Mouse (Mus musculus) small intestine, adult 2 months (tissue): ENCODE measurements at regions not wholly inside any gene's neighbourhood (a gene's known extent, or its start where the extent isn't known, plus 50 kb on each side); places are given as distances from the start of the nearest gene placed in this dataset.

ENCODE experiments used
- H3K27ac ChIP-seq: fragments of 200-500 bp; 2 replicates; pipeline ENCODE4 v1.5.1; 2012; ENCODE audit warnings: low read depth, low read length, control low read depth, inconsistent platforms; ENCODE audit not compliant: insufficient read depth
- H3K27me3 ChIP-seq: fragments of 200-500 bp; 2 replicates; pipeline ENCODE4 v1.6.1; 2012; ENCODE audit warnings: mild to moderate bottlenecking, moderate library complexity, low read length, inconsistent platforms; ENCODE audit not compliant: control insufficient read depth, insufficient read depth
- H3K36me3 ChIP-seq: fragments of 200-500 bp; 2 replicates; pipeline ENCODE4 v1.6.1; 2012; ENCODE audit warnings: mild to moderate bottlenecking, low read length, control low read depth, inconsistent platforms; ENCODE audit not compliant: control insufficient read depth, insufficient read depth
- H3K4me1 ChIP-seq: fragments of 200-500 bp; 2 replicates; pipeline ENCODE4 v1.6.1; 2012; ENCODE audit warnings: low read length, inconsistent platforms, mixed read lengths; ENCODE audit not compliant: control insufficient read depth, insufficient read depth, insufficient read length
- H3K4me3 ChIP-seq: fragments of 200-500 bp; 2 replicates; pipeline ENCODE4 v1.5.1; 2012; ENCODE audit warnings: low read depth, mild to moderate bottlenecking, control low read depth, inconsistent platforms, low read length, moderate library complexity
- CTCF ChIP-seq: fragments of 200-500 bp; IDR thresholded peaks from 2 replicates; pipeline ENCODE4 v1.5.1; 2012; ENCODE audit warnings: low read depth, mild to moderate bottlenecking, control low read depth, inconsistent platforms, low read length, moderate library complexity, mixed read lengths; ENCODE audit not compliant: insufficient replicate concordance, insufficient read length; ENCODE audit errors: extremely low read depth
- POLR2A ChIP-seq: fragments of 200-500 bp; IDR thresholded peaks from 2 replicates; pipeline ENCODE4 v1.6.1; 2012; ENCODE audit warnings: low read depth, mild to moderate bottlenecking, control low read depth, inconsistent platforms, low read length, moderate library complexity
- WGBS: fragments of 180-500 bp; shearing (Covaris S2); methylation state at CpG from one replicate; pipeline ENCODE4 v1.1.7; 2018; 5-methylcytosine and 5-hydroxymethylcytosine counted together

DNA sequence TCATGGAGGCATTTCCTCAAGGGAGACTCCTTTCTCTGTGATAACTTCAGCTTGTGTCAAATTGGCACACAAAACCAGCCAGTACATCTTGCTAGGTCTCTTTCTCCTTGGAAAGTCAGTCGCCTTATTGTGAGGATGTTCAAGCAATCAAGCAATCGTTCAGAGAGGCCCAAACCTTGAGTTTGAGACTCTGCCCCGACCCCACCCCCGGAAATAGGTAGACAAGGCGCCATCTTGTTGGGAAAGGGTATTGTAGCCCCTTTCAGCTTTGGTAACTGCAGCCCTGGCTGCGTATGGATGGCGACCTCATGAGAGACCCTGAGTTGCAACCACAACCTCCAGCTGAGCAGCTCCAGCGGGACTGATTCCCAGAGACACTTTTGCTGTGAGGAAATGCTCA, 151.7 kb upstream of the Med13l start:
- WGBS: 76% methylated on average over 8 of the region's 8 CpGs
- no peaks in the 10 kb centered on the region for H3K36me3 ChIP-seq
- no peaks in the 10 kb centered on the region for H3K4me1 ChIP-seq
- no peaks in the 10 kb centered on the region for H3K27me3 ChIP-seq
- TF ChIP-seq CTCF: no peak
- TF ChIP-seq POLR2A: no peak
- H3K4me3 ChIP-seq: no peak overlapping the region
- no peak overlapping the region for H3K27ac ChIP-seq

DNA sequence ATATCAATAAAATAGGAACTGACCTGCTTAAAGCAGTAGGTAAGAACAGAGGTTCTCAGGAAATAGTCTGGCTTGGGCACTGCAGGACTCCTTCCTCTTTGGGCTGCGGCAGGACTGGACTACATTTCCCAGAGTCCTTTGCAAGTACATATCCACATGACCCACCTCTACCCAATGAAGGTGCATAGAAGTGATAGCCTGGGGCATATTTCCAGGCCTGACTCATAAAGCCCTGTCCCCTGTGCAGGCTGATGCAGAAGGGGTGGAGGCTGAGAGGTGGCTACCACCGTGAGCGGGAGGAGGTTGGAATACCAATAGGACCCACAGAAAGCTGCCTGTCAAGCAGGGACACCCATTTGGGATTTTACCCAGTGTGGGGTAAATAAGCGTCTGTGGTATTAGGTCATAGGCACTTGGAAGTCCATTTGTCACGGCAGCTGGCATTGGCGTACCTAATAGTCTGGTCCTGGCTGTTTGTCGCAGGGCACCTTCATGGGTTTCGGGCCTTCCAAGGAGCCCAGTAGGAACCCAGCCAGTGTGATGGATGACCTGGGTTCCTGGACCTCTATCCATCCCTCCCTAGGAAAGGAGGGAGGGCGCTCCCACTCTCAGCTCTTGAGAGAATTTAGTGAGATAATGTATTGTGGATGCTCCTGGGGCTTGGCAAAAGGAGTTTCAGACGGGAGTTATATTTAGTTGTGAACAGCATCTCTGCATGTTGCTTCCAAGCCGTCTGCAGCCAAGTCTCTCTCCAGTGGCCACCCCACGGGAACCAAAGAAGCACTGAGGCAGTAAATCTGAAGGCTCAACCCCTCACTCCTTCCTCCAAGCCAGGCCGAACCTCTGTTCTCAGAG, 146.8 kb upstream of the Med13l start:
- Histone ChIP-seq H3K27me3 (no peaks in the 10 kb centered on the region), H3K4me1 (no peaks in the 10 kb centered on the region), H3K27ac (no peak overlapping the region), H3K4me3 (no peak overlapping the region), H3K36me3 (no peaks in the 10 kb centered on the region)
- 69% methylated on average over 13 of the region's 13 CpGs for WGBS
- TF ChIP-seq POLR2A (no peak), CTCF (no peak)

DNA sequence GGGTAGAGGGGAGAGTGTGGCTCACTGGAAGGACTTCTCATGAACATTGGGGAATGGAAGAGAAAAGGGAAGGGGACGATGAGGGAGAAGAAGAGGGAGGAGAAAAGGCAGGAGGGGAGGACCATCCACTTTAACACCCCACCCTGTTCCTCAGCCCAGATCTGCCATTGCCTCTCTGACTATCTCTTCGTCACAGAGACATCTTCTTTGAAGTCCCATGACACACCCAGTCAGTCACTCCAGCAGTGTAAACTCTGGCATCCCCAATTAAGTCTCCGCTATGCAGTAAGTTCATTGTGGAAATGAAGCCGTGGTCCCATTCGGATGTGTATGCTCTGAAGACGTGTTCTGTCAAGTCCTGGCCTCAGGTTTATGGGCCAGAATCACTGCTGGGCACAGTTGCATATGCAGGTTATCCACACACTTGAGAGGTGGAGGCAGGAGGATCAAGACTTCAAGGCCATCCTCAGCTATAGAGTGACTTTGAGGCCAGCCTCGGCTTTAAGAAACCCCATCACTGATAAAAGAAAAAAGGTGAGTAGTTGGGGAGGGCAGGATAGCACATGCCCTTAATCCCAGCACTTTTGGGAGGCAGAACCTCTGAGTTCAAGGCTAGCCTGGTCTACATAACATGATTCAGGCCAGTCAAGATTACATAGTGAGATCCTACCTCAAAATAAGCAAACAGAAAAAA, 141.0 kb upstream of the Med13l start:
- H3K4me1 ChIP-seq: no peaks in the 10 kb centered on the region
- H3K27ac ChIP-seq: no peak overlapping the region
- H3K27me3 ChIP-seq: no peaks in the 10 kb centered on the region
- WGBS: 80% methylated on average over 7 of the region's 7 CpGs
- H3K4me3 ChIP-seq: no peak overlapping the region
- TF ChIP-seq POLR2A: no peak
- TF ChIP-seq CTCF: no peak
- H3K36me3 ChIP-seq: no peaks in the 10 kb centered on the region

DNA sequence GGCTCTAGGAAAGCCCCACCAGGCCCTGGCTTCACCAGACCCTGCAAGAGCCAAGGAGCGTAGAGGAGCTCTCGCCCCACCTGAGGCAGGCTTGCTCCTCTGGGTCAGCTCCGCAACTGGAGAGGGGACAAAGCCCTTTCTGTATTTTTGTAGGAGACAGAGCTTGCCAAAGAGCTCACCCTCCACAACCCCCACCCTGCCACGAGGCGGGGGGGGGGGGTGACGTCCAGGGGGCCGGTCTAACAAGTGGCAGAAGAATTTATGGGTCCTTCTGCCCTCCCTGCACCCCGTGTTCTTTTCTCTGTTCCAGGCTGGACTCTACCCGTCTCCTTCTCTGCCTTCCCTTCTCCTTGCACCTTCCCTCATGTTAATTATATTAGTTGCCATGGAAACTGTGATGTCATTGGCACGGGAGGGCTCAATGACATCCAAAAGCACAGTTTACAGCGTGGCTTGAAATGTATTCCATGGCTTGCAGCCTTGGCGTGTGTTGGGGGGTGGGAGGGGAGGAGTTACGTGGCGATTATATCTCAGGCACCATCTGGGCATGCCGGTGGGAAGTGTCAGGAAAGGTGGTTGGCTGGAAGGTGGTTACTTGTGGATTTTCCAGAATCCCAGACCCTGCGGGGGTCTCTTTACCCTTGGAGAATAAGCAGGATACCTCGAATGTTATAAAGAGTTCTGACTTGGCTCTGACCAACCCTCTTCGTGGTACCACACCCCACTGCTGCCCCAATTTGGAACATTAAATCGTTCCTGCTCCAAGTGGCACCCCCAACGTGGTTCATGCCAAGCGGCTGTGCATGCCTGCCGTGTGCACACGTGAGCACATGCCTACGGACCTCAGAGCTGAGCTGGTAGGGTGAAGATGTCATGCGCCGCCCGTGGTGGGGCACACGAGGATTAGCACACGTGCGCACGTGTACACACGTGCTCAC, 138.3 kb upstream of the Med13l start:
- Histone ChIP-seq H3K4me1 (no peaks in the 10 kb centered on the region; the same call in 1 of the 2 replicates), H3K27me3 (no peaks in the 10 kb centered on the region), H3K4me3 (no peak overlapping the region), H3K27ac (no peak overlapping the region), H3K36me3 (no peaks in the 10 kb centered on the region)
- TF ChIP-seq CTCF (no peak), POLR2A (no peak)
- 52% methylated on average over 32 of the region's 32 CpGs for WGBS

DNA sequence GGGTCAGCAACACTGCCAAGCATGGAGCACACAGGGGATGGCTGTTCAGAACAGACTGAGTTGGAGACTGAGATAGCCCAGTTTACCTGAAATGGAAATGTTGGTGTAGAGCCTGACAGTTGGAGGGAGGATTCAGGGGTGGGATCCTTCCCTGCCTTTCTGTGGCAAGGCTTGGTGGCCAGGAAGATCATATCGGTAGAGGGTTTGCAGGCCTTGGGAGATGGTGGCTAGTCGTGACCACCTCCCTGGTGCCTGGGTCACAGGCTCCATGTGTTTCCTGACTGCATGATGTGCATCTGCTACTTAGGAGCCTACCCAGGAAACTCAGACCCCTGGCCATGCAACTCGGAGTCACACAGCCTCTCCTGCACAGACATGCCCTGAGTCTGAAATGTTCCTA, 136.3 kb upstream of the Med13l start:
- no peak overlapping the region for H3K27ac ChIP-seq

DNA sequence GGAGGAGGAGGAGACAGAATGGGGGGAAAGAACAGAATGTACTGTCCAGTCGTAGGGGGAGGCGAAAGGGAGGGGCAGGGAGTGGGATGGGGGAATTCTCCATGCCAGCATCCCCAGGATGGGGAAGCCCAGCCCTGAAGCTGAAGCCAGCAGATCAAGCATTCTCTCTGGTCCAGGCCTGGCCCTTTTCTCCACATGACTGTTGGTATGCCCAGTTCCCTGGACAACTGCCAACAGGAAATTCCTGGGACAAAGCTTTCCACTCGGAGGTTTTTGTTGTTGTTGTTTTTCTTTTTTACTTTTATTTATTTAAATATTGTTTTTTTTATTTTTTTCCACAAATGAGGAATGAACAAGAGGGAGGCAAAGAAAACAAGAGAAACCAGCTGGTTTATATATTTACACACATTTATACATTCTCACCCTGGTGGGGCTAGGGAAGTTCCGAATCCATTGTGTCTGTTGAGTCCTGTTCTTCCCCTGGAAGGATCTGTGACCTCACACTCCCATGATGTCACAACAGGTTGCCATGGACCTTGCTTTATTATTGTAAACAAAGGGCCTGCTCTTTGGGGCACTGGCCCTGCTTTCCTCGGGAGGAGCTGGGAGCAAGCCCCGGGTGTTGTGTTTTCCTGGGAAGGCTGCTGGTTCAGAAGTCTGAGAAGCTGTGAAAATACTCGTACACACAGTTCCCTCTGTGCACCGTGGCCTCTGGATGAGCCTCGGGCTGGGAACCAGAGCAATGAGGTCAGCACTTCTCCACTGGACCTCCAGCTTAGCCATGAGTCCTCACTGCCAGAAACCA, 135.5 kb upstream of the Med13l start:
- TF ChIP-seq POLR2A (peak; percentile 11; the same call in 1 of the 2 replicates), CTCF (no peak)
- Histone ChIP-seq H3K27me3 (no peaks in the 10 kb centered on the region), H3K4me1 (no peaks in the 10 kb centered on the region; the same call in 1 of the 2 replicates), H3K27ac (peak overlapping the region; percentile 43; the same call in 1 of the 2 replicates), H3K36me3 (no peaks in the 10 kb centered on the region), H3K4me3 (no peak overlapping the region)
- 31% methylated on average over 9 of the region's 9 CpGs for WGBS

More for the DNA sequence above, 136.3 kb upstream of the Med13l start:
- no peaks in the 10 kb centered on the region for H3K27me3 ChIP-seq
- no peaks in the 10 kb centered on the region for H3K36me3 ChIP-seq
- H3K4me1 ChIP-seq: no peaks in the 10 kb centered on the region; the same call in 1 of the 2 replicates
- no peak for TF ChIP-seq POLR2A
- TF ChIP-seq CTCF: no peak
- 92% methylated on average over 3 of the region's 3 CpGs for WGBS
- no peak overlapping the region for H3K4me3 ChIP-seq
